In genomic region chr7:96760208-96760607, GRCm38 (mm10) we compare ENCODE assay signal across 28 mouse cellular contexts.
DNase-seq lines count a peak whose midpoint lies in the region; ATAC-seq and TF ChIP-seq lines count a peak whose summit lies in the region.
"Had no signal": no experiment of that assay in that cellular context is flagged by ENCODE, and none has a peak within 500 bp of the region (broad histone marks: within the 10 kb centered on the region; RNA-seq: fewer than 3 reads in every experiment).

No protein-coding gene starts in this region.

- no peak for TF ChIP-seq CTCF in brain, embryonic 14.5 days (IDR thresholded peaks at IDR 0.05; ENCODE audit: borderline replicate concordance, extremely low read depth, insufficient read depth, insufficient read length)

- H3K36me3 ChIP-seq in forebrain, embryonic 13.5 days (ENCODE audit: poor library complexity, severe bottlenecking): no peaks in the 10 kb centered on the region
- H3K36me3 ChIP-seq in forebrain, embryonic 11.5 days (ENCODE audit: control insufficient read depth, insufficient read depth, low read length): no peaks in the 10 kb centered on the region
- H3K36me3 ChIP-seq in ES-E14 (ENCODE audit: control insufficient read depth, insufficient read depth, low read length, poor library complexity, severe bottlenecking): no peaks in the 10 kb centered on the region
- H3K36me3 ChIP-seq in forebrain, embryonic 16.5 days (ENCODE audit: control insufficient read depth, insufficient read depth): no peaks in the 10 kb centered on the region
- H3K36me3 ChIP-seq: heart, embryonic 12.5 days; heart, embryonic 15.5 days; hindbrain, embryonic 15.5 days had no signal

- ATAC-seq in forebrain, embryonic 13.5 days: peak; percentile 44; the same call in 1 of the 2 replicates
- ATAC-seq in forebrain, embryonic 11.5 days (replicated peaks; ENCODE audit: low FRiP score): no peak
- peak; percentile 50 for ATAC-seq in forebrain, embryonic 16.5 days
- ATAC-seq: activated CD4-positive, CD25-positive, alpha-beta regulatory T cell, adult 4 months; CD4-positive, CD25-positive, alpha-beta regulatory T cell, adult 4 months; inflammation-experienced regulatory T-cells, adult 6 months; intestine, embryonic 16.5 days had no signal

- H3K4me3 ChIP-seq in forebrain, embryonic 13.5 days: no peak overlapping the region
- no peak overlapping the region for H3K4me3 ChIP-seq in forebrain, embryonic 11.5 days (ENCODE audit: low read depth, low read length)
- no peak overlapping the region for H3K4me3 ChIP-seq in ES-E14 (ENCODE audit: insufficient read depth in 1 of 2, low read depth in 1 of 2, low read length in 2 of 2, poor library complexity in 1 of 2, severe bottlenecking in 1 of 2)
- no peak overlapping the region for H3K4me3 ChIP-seq in forebrain, embryonic 16.5 days (replicated peaks; ENCODE audit: low read length)
- H3K4me3 ChIP-seq: embryonic facial prominence, embryonic 13.5 days; erythroblast, embryonic 14.5 days; heart, embryonic 12.5 days; heart, embryonic 15.5 days; hindbrain, embryonic 10.5 days; hindbrain, embryonic 15.5 days had no signal

- in situ Hi-C loops in ES-E14 (cut with MboI; ENCODE audit: low sequenced_read_pairs in 2 of 2, unreplicated experiment in 2 of 2): no loop called here

- no peak for DNase-seq in forebrain, embryonic 11.5 days (ENCODE audit: low spot score)
- no peak for DNase-seq in ES-E14 (ENCODE audit: low read depth, low spot score)
- peak; percentile 73 for DNase-seq in brain, embryonic 14.5 days (ENCODE audit: low read depth)
- DNase-seq in spleen, postnatal 4 days (ENCODE audit: low spot score in 2 of 2): no peak
- DNase-seq in testis, postnatal 10 days (ENCODE audit: low spot score): no peak
- DNase-seq: adrenal gland, adult 8-10 months; adrenal gland, postnatal 25 days; cerebellum, adult 18-20 months; cerebellum, adult 9-10 months; cerebellum, postnatal 14 days; gastrocnemius, postnatal 25 days; heart, adult 18-20 months; heart, postnatal 10 days; heart, postnatal 36 days; kidney, adult 18-20 months; kidney, adult 9 months had no signal

- peaks cover 58% of the 10 kb centered on the region for H3K4me1 ChIP-seq in forebrain, embryonic 13.5 days
- peaks cover 9% of the 10 kb centered on the region for H3K4me1 ChIP-seq in forebrain, embryonic 11.5 days (replicated peaks; ENCODE audit: control insufficient read depth, insufficient read depth, low read length)
- H3K4me1 ChIP-seq in ES-E14 (ENCODE audit: control insufficient read depth in 2 of 2, insufficient read depth in 2 of 2, low read length in 2 of 2, poor library complexity in 1 of 2): peaks cover 0 to 2% of the 10 kb centered on the region in 2 experiments; a peak in 1 of 4 replicates
- H3K4me1 ChIP-seq in forebrain, embryonic 16.5 days (replicated peaks; ENCODE audit: control insufficient read depth, insufficient read depth, low read length): peaks cover 38% of the 10 kb centered on the region

- H3K27ac ChIP-seq in forebrain, embryonic 13.5 days: peak overlapping the region; percentile 82
- H3K27ac ChIP-seq in forebrain, embryonic 11.5 days (ENCODE audit: low read depth, low read length): no peak overlapping the region
- H3K27ac ChIP-seq in ES-E14 (ENCODE audit: insufficient read depth, low read depth, low read length, poor library complexity, severe bottlenecking): no peak overlapping the region
- peak overlapping the region; percentile 60 for H3K27ac ChIP-seq in forebrain, embryonic 16.5 days (ENCODE audit: low read length)
- H3K27ac ChIP-seq: embryonic facial prominence, embryonic 13.5 days; heart, embryonic 15.5 days; hindbrain, embryonic 10.5 days; hindbrain, embryonic 15.5 days had no signal

- TF ChIP-seq POLR2A in brain, embryonic 14.5 days (IDR thresholded peaks at IDR 0.05; ENCODE audit: borderline replicate concordance, extremely low read depth, insufficient read depth, insufficient read length, poor library complexity, severe bottlenecking): no peak

- WGBS in forebrain, embryonic 13.5 days: 47% methylated on average over 6 of the region's 6 CpGs
- 66% methylated on average over 6 of the region's 6 CpGs for WGBS in forebrain, embryonic 11.5 days
- 24% methylated on average over 6 of the region's 6 CpGs for WGBS in forebrain, embryonic 16.5 days

- no peak overlapping the region for H3K9ac ChIP-seq in forebrain, embryonic 13.5 days
- H3K9ac ChIP-seq in forebrain, embryonic 11.5 days (ENCODE audit: low read length): no peak overlapping the region
- peak overlapping the region; percentile 15; the same call in 1 of the 2 replicates for H3K9ac ChIP-seq in ES-E14 (ENCODE audit: insufficient read depth, low read depth, low read length, poor library complexity, severe bottlenecking)
- no peak overlapping the region for H3K9ac ChIP-seq in forebrain, embryonic 16.5 days (replicated peaks; ENCODE audit: low read depth, low read length)
- H3K9ac ChIP-seq: embryonic facial prominence, embryonic 13.5 days; heart, embryonic 12.5 days; heart, embryonic 15.5 days; hindbrain, embryonic 15.5 days had no signal

- H3K4me2 ChIP-seq in forebrain, embryonic 13.5 days: no peak overlapping the region
- no peak overlapping the region for H3K4me2 ChIP-seq in forebrain, embryonic 11.5 days (ENCODE audit: low read depth, low read length, severe bottlenecking)
- no peak overlapping the region for H3K4me2 ChIP-seq in forebrain, embryonic 16.5 days (ENCODE audit: low read length)
- H3K4me2 ChIP-seq: embryonic facial prominence, embryonic 13.5 days; heart, embryonic 12.5 days; heart, embryonic 15.5 days; hindbrain, embryonic 15.5 days had no signal

- H3K9me3 ChIP-seq in forebrain, embryonic 13.5 days (replicated peaks): no peaks in the 10 kb centered on the region
- H3K9me3 ChIP-seq in forebrain, embryonic 11.5 days (ENCODE audit: control insufficient read depth, low read length): no peaks in the 10 kb centered on the region
- no peaks in the 10 kb centered on the region for H3K9me3 ChIP-seq in ES-E14 (ENCODE audit: control insufficient read depth, insufficient read depth, low read depth, low read length)
- H3K9me3 ChIP-seq in forebrain, embryonic 16.5 days (ENCODE audit: control insufficient read depth, low read length): no peaks in the 10 kb centered on the region
- H3K9me3 ChIP-seq: embryonic facial prominence, embryonic 13.5 days; heart, embryonic 12.5 days; heart, embryonic 15.5 days; hindbrain, embryonic 10.5 days; hindbrain, embryonic 15.5 days had no signal

- no peaks in the 10 kb centered on the region for H3K27me3 ChIP-seq in forebrain, embryonic 13.5 days
- H3K27me3 ChIP-seq in forebrain, embryonic 11.5 days (ENCODE audit: control insufficient read depth, insufficient read depth, low read length): no peaks in the 10 kb centered on the region
- no peaks in the 10 kb centered on the region for H3K27me3 ChIP-seq in forebrain, embryonic 16.5 days (replicated peaks; ENCODE audit: control insufficient read depth, insufficient read depth, low read length)
- H3K27me3 ChIP-seq: embryonic facial prominence, embryonic 13.5 days; heart, embryonic 15.5 days; hindbrain, embryonic 15.5 days had no signal

TF ChIP-seq in ES-E14, 5 proteins besides CTCF, POLR2A, EP300 and RAD21:
- TF ChIP-seq ZNF384 (IDR thresholded peaks at IDR 0.05; ENCODE audit: low read depth, low read length): no peak
- no peak for TF ChIP-seq ZC3H11A (IDR thresholded peaks at IDR 0.05; ENCODE audit: borderline replicate concordance, low read depth, low read length)
- TF ChIP-seq HCFC1 (IDR thresholded peaks at IDR 0.05; ENCODE audit: borderline replicate concordance, insufficient read depth, low read length): no peak
- no peak for TF ChIP-seq MAFK (IDR thresholded peaks at IDR 0.05; ENCODE audit: insufficient read depth, low read depth, low read length)
- TF ChIP-seq CHD2 (IDR thresholded peaks at IDR 0.05; ENCODE audit: low read depth, low read length): no peak
TF ChIP-seq in ES-E14: peak in this region for 0.

Comparison
In these comparisons a context has a peak if more than half of its experiments do, and no peak if none do; other contexts are left out.
1. H3K27ac ChIP-seq: peak in forebrain, embryonic 13.5 days (single experiment) and forebrain, embryonic 16.5 days (single experiment); none in forebrain, embryonic 11.5 days (single experiment) and ES-E14 (single experiment).